Mouse (Mus musculus) urinary bladder, postnatal 36 days (tissue): ENCODE measurements around the gene Zbtb1.

Source experiments
- DNase-seq, 2 experiments: peaks; one replicate each; pipeline ENCODE4 v3.0.0; 2022; ENCODE audit warnings: low spot score in 2 of 2, mixed read lengths in 1 of 2

Zbtb1 gene

DNA sequence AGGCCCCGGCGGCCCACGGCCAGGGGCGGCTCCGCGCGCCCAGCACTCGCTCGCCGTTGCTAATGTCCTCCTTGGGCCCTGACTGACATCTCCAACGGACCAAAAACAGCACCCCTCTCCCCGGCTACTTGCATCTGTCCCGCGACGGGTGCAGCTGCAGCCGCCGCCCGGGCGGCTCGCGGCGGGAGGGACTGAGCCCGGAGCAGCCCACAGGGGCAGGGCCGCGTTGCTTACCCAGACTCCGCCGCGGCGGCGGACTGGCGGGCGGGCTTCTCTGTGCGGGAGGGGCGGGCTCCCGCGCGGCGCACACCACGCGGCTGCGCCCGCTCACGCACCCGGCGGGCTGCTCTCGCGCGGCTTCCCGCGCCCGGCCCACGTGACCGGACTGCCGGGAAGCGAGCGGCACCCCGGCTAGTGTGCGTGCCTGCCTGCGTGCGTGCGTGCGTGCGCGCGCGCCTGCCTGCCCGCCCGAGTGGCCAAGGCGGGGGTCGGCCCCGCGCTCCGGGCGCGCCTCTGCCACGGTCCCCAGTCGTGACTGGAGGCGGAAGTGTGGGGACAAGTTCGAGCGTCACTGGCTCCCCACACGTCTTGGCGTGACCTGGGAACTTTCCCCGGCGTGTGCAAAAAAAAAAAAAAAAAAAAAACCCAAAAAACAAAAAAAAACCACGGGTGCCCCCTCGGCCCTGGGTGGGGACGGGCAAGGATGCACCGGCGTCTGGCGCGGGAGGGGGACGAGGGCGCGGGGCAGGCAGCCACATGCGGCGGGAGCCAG lies 674 bp upstream of the Zbtb1 start, which contains the start of gene Zbtb25:
Gene Zbtb25, minus strand, starts transcription at position 397 of the 772 bp plus-strand sequence.
- peak; percentile 70 to 82 for DNase-seq

DNA sequence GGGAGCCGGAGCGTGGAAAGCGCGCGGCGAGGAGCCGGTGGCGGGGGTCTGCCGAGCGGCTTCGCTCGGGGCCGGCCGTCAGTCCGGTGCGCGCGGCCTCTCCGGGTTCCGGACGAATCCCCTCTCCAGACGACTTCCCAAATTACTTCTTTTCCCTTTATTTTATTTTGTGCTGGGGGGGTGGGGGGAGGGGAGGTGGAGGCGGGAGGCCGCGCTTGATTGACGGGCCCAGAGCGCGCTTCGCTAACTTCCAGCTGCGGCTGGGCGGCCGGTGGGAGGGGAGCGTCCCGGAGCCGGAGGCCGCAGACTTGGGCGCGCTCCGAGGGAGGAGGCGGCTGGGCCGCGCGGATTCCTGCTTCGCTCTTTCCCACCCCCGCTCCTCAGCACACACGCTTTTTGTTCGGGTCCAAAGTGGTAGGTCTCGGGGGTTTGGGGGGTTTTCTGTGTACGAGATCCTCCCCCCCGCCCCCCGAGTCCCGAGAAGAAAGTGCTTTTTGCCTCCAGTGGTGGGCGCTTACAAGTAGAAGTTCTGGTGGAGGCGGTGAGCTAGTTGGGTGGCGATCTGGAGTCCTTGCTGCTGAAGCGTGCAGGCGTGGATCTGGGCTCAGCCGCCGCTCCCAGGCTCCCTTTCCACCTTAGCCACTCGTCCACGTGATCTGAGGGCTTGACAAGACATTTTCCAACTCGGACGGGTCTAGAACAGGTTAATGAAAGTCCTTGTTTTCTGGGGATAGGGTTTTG lies 935 bp downstream of the Zbtb1 start:
- DNase-seq, result peak; percentile 68 to 82

DNA sequence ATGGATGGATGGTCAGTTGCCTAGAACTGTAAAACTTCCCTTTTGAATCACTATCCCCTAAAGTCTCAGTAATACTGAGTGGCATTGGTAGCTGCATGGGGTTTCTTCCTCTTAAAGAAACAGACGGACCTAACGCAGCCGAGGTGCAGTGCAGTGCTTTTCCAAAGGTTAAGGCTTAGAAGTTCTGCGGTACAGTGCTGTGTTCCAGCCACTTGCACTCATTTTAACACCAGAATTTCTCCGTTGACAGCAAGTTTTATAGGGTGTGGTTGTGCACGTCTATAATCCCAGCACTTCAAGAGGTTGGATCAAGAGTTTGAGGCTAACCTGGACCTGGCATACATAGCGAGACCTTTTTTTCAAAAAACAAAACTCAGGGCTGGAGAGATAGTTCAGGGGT lies 2.0 kb downstream of the Zbtb1 start:
- no peak for DNase-seq

DNA sequence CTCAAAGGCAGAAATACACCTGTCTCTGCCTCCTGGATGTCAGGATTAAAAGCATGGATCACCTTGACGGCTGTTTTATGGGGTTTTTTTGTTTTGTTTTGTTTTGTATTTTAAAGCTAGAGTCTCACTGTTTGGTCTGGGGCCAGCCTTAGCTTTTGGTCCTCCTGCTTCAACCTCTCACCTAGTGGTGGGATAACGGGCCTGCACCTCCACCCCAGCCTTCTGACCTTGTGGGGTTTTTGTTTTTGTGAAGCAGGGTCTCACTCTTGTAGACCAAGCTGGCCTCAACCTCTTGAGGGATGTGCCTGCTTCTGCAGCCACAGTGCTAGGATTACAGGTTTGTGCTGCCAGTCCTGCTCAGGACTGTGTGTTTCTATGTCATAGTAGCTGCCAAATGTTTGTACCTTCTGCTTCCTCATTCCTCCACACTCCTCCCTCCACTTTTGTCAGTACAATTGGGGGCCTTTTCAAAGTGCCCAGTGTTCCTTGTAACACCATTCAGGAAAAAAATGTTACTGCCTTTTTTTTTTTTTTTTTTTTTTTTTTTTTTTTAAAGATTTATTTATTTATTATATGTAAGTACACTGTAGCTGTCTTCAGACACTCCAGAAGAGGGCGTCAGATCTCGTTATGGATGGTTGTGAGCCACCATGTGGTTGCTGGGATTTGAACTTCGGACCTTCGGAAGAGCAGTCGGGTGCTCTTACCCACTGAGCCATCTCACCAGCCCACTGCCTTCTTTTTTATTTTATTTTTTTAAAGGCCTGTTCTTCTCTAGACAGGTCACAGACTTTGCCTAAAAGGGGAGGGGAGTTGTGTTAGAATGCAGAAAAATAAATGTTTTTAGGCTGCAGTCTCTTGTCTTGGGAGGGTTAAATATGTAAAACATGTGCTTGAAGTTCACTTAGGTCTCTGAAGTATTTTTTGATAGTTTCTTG lies 3.1 kb downstream of the Zbtb1 start:
- no peak for DNase-seq

DNA sequence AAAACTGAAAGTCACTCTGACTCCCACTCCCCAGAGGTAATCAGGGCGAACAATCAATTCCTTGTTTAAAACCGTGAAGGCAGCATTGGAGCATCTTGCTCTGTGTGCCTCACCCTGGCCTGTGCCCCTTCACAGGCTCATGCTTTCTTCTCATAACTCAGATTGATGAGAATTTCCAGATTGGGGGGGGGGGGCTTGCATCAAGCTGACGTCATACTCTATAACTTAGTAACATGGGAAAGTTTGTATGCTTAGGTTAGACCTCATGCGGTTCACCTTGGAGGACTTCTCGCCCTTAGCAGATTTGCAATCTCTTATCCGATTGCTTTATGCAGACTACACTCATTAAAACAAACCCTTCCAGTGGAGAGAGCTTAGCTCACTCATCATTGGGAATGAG lies 3.9 kb downstream of the Zbtb1 start:
- DNase-seq, result no peak

DNA sequence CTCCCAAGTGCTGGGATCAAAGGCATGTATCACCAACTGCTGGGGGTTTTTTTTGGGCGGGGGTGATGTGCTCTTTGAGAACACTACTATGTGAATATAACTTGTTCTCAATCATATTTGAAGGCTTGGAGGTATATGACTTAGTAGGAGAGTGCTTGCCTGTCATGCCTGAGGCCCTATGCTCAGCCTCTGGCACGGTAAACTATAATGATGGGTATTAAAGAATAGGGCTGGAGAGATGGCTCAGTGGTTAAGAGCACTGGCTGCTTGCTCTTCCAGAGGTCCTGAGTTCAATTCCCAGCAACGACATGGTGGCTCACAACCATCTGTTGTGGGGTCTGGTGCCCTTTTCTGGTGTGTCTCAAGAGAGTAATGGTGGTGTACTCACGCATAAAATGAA lies 4.8 kb downstream of the Zbtb1 start:
- no peak for DNase-seq

DNA sequence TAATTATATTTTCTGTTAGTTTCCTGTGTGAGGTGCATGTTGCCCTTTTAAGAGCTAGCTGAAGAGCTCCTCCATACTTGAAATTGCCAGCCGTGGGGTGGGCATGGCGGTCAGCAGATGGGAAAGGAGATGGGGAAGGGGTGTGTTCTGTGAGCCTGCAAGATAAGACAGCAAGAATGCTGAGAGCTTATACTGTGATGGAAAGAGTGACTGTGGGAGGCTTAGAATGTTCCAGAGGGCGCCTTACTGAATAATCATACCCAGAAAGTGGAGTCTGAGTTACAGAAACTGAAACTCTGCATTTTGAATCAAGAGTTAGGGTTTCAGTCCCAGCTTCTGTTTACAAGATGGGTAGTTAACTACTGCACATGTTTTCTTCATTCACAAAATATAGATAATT lies 5.4 kb downstream of the Zbtb1 start:
- DNase-seq, result no peak

DNA sequence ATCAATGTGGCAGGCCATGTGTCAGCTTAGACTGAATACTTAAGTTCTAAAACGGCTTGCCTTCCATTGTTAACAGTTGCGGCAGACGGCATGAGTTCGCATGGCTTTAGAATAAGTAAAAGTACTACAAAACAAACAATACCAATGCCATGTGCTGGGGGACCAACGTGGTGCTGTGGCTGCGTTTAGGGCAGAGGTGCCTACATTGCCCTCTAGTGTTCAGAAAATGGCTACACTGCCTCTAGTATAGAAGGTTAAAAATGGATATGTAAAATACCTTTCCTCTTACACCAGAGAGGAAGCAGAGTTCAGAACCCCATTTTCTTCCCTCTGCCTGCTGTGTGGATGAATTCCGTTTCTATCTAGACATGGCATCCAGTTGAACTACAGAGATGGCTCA lies 6.6 kb downstream of the Zbtb1 start:
- DNase-seq, result no peak

DNA sequence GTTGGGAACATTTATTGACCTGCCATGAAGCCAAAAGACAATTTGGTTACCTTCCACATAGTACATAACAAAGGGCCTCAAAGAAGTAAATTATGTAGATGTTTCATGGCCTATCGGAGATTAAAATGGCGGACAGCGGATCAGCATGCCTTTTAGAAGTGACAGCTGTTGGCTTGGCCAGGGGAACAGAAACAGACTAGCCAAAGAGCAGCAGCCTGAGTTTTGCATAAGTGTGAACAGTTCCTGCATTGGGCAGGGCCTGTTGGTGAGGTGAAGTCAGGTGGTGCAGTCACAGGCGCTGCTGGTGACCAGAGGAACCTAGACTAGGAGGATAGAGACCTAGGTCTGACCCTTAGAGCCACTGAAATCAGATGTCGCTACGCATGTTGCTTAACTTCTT lies 7.0 kb downstream of the Zbtb1 start:
- no peak for DNase-seq

DNA sequence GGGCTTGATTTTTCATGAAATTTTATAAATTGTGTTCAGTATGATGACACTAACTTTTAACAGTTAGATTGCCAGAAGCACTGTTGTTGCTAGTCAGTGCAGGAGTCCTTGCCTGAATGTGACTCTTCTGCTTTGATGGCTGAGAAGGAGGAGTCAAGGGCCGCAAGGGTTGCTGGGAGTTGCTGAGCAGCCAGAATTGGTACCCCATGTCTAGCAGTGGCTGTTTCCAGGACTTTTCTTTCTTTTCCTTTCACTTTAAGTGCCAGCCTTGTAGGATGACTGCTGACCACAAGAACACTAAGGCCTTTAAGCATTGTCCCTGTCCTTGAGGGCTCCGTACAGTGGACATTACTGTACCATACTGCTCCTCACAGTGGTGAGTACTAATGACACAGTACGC lies 7.7 kb downstream of the Zbtb1 start:
- DNase-seq, result no peak

DNA sequence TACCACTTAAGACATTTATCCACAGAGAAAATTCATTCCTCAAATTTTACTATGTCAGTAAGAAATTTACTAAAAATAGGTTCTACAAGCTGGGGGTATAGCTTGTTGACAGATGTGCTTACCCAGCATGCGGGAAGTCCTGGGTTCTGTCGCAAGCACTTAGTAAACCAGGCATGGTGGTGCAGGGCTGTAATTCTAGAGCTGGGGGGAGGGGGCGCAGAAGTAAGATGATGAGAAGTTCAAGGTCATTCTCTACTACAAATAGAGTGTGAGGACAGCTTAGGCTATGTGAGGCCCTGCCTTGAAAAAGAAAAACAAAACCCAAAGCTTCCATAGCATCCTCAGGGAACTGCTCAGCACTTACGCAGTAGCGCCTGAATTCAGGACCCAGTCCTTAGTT lies 8.5 kb downstream of the Zbtb1 start:
- DNase-seq, result no peak

DNA sequence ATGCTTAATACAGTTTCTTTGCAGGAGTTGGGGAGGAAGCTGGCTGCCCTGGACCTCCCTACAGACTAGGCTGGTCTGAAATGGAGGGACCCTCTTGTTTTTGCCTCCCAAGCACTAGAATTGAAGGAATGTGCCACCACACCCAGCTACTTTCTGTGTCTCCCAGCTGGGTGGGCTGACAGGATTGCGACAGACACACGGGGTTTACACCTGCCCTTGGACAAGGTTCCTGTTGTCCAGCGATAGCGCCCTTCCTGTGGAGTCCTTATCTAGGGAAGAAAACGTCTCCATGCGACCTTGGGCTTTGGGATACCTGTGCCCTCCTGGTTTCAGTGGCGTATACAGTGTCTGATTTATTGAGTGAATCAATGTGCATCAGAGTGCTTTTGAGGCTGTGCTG lies 10.1 kb downstream of the Zbtb1 start:
- DNase-seq, result no peak

DNA sequence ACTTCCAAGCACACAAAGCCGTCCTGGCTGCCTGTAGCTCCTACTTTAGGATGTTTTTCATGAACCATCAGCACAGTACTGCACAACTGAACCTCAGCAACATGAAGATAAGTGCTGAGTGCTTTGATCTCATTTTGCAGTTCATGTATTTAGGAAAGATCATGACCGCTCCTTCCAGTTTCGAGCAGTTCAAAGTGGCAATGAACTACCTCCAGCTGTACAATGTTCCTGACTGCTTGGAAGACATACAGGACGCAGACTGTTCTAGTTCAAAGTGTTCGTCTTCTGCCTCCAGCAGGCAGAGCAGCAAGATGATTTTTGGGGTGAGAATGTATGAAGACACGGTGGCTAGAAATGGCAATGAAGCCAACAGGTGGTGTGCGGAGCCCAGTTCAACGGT lies 15.3 kb downstream of the Zbtb1 start:
- no peak for DNase-seq

DNA sequence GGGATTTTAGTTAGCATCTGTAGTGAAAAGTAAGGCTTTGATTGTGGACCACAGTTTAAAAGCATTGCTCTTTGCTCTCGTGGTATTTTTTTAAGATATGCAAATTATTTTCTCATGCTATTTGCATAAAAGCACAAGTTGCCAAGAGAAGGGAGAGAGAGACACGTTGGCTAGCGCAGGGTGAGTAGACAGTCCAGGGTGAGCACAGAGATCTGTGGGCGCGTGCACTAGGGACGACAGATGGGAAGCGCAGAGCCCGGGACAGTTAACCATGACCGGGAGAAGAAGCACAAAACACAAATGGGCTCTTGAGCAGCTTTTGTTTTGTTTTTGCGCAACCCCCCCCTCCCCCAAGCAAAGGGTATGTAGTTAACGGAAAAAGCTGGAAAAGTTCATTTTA lies 18.7 kb downstream of the Zbtb1 start:
- DNase-seq, result no peak

DNA sequence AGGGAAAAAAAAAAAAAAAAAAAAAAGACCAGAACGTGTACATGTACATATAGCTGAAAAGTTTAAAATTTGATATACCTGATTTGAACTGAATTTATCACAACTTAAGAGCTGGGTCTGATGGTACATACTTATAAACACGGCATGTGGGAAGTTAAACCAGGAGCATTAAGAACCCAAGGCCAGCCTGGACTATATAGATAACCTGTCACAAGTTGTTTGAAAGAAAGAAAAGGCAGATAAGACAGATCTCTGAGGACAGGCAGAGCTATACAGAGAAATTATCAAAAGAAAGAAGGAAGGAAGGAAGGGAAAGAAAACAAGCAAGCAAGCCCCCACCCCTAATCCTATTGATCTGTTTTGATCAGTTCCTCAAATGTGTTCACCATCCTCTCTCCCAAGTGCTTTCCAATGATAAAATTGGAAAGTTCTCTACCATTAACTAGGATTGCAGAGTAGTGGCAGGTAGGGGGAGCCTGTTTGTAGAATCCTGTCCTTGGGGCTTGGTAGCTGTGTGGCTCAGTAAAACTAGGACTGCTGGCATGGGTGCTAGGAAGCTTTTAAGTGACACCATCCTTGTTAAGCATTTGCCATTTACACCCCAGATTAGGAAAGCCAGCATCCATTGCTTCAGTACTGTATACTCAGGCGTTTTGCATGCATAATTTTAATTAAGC lies 21.7 kb downstream of the Zbtb1 start:
- no peak for DNase-seq

DNA sequence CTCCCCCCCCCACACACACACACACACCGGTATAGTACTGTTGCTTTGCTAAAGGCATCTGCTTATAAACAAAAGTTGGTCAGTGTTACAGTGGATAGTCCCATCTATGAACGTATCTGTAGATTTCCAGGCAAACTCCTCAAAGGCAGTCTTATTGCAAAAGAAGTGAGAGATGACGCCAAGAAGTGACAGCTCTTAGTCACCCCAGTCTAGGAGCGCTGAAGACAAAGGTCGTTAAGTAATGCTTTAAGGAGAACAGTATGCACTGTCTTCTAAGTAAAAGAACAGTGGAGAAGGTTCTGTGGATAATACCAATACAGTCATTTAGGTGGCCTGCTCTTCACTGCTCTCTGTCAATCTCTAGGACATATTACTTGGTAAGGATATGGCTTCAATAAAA lies 22.9 kb downstream of the Zbtb1 start:
- DNase-seq, result no peak

DNA sequence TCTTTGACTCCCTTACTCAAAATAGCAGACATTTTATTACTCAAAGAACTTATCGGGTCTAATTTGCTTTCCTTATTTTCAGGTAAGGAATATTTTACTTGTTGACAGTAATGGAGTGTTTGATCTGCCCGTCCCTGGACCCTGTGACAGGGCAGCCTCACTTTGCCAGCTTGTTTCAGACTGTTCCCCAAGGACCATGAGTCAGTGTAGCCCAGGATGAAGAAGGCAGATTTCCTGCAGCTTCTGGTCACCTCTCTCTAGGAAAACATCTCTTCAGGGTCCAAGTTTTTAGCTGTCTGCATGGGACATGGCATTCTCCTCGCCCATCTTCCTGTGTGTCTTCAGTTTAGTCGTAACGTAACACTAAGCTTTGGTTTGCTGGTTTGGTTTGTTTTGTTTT lies 27.2 kb downstream of the Zbtb1 start:
- no peak for DNase-seq

DNA sequence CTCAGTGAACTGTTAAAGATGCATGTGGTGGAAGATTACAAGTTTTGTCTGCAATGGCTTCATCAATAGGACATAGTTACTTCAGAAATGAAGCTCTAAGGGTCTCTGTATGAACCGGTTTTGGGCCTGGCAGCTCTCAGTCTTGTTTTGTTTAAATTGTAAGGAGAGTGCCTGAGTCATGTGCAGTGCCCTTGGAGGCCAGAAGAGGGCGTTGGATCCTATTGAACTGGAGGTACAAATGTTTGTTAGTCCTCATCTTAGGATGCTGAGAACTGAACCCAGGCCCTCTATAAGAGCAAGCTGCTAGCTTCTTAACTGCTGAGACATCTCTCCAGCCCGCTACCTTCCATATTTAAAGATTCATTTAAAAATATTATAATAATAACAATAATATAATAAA lies 31.6 kb downstream of the Zbtb1 start:
- no peak for DNase-seq

DNA sequence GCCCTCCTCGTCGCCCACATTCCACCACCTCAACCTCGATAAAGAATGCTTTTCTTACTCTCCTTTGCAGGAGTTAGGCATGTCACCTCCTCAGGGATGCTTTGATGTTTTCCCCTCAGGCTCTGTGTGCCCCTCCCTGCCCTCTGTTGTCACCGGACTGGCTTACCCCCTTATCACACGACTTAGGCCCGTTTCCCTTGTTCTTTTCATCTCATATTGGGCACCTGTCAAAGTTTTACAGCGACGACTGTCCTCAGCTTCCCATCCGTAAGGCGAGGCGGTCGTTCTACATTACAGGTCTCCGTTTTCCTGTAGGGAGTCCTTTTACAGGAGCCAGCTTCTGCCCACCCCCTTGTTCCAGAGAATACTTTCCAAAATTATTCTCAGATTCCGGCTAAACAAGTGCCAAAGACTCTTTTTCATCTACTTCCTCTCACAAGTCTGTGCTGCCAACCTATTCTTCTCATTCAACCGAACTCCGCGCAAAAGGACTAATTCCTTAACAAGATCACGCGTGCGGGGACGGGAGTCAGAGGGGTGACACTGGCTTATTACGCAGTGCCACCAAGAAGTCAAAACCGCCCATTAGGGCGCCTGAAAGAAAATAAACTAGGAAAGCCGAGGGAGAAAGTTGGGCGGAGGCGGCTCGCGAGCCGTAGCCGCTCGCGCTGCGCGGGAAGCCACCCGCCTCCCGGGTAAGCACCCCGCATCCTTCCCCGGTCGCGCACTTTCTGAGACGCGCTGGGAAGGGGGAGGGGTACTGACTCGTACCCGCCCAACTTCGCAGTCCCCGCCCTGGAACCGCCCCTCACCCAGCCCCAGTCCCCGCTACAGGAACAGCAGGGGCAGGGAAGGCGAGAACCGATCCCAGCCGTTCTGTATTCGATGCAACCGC lies 33.2 kb downstream of the Zbtb1 start:
- no peak for DNase-seq

DNA sequence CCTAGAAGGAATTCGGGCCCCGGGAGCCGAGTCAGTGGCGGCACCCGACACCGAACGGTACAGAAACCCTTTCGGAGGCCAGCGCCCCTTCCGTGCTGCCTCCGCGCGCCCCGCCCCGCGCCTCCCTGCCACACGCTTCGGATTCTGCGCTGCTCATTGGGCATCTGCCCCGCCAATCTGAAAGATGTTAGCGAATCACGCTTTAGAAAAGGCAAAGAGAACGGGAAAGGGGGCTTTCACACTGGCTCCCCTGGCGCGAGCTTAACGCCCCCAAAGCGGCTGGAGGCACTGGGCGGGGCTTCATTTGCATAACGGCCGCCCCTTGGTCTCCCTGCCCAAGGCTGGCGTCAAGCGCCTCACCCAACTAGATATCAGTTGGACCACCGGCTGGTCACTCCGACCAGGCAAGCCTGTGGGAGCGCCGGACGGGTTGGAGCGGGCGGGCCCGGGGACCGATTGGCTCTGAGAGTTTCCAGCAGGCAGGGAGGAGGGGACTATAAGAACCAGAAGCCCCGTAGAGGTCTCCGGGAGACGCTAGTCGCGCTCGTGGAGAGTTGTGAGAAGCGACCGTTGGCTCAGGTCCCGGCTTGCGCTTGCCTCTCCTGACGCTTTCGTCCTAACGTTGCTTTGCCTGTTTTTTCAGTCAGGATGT lies 33.9 kb downstream of the Zbtb1 start, which contains the start of gene Hspa2:
Gene Hspa2, plus strand, starts transcription at position 291 of the 652 bp plus-strand sequence.
- DNase-seq, result peak; percentile 100
